Mouse (Mus musculus): ENCODE data around the gene Eci1.
"Not testable (repeated sequence)": the region's sequence is repeated elsewhere in the genome, so short reads cannot be mapped to it uniquely, and the experiment has no call there.

Eci1 gene

DNA sequence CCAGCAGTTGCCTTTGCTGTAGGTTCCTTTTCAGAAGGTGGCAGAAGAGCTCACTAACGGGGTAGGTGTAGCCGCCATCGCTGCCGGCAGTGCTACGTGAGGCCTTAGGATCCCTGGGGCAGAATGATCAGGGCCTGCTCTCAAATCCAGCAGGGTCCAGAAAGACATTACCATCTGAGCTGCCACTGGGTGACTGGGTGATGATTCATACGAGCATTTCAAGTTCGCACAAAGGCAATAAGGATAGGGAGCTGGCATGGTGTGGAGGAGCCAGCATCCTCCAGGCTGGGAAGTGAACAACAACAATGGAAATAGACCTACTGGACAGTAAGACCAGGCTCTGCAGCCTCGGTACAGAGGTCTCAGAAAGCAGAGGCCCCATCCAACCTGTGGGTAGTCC is 13.9 kb downstream of the Eci1 start:
- no peak for DNase-seq (ENCODE audit: low spot score in 2 of 2)

DNA sequence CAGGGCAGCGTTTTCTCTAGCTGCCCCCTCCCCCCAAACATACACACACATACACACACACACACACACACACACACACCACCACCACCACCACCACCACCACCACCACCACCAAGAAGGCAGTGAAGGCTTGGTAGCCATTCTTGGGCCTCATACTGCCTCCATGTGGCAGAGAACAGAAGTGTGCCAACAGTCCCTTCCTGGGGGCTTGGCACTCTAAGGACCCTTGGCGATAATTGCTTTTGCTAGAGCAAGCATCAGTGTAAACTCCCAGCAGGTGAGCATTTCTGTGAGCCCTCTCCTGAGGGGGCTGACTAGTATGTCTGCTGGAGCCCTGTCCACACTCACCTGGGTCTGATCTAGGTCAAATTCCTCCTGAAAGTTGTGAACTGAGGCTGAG is 14.7 kb downstream of the Eci1 start:
- DNase-seq (ENCODE audit: low spot score in 2 of 2) = no peak

DNA sequence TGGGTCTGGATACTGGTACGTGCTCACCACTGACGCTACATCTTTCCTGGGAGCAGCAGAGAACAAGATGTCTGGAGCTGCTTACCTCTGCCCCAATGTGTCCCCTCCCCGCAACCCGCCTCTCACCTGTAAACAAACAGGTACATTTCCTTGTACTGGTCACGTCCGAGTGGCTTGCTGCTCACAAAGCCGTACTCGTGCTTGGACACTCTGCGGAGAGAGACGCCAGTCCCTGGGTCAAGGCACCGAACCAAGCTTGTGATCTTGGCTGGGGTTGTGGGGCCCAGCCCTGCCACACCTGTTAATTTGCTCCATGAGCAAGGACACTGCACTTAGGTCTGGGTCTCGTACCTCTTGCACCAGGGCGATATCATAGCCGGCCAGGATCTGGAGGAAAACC is 15.7 kb downstream of the Eci1 start:
- peak; percentile 58 to 70 for DNase-seq (ENCODE audit: low spot score in 2 of 2)

DNA sequence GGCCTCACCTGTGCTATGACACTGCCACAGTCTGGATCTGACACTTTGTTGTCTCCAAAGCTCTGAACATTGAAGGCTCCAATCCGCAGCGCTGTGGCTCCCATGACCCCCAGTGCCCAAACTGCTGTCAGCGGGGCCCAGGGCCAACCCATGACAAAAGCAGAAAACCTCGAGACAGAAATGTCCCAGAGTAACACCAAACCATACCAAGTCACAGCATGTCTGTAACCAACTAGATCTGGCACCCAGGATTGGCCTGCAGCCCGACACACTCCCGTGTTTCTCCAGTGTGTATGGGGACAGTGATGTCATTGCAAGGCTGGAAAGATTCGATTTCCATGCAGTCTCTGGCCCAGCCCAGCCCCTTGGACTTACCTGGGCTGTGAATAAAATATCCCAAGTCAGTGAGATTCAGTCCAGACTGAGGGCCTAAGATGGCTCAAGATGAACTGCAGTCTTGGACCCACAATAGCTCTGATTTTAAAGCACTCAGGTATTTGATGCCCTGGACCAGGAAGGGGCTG is 16.3 kb downstream of the Eci1 start, which contains the start of gene Dnase1l2:
Dnase1l2 (minus strand) TSS at position 474 of the 524 bp plus-strand sequence.
- peak; percentile 51 to 68 for DNase-seq (ENCODE audit: low spot score in 2 of 2)

DNA sequence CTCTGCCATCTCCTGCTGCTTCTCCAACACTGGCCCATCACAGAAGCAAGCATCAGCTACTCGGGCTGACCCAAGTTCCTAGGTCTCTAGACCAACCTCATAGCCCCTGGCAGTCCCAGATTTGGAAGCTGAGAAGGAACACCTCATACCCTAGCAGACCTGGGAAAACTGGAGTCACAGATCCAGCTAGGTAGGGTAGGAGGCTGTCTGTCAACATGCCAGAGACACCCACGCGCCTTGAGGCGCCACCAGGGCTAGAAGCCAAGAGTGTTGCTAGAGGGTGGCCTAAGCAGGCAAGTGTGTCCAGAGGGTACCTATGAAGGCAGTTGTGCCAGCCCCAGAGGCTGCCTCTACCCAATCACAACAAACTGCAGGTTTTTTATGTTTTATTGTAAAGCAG is 17.0 kb downstream of the Eci1 start:
- DNase-seq (ENCODE audit: low spot score in 2 of 2) = peak; percentile 66 to 72

DNA sequence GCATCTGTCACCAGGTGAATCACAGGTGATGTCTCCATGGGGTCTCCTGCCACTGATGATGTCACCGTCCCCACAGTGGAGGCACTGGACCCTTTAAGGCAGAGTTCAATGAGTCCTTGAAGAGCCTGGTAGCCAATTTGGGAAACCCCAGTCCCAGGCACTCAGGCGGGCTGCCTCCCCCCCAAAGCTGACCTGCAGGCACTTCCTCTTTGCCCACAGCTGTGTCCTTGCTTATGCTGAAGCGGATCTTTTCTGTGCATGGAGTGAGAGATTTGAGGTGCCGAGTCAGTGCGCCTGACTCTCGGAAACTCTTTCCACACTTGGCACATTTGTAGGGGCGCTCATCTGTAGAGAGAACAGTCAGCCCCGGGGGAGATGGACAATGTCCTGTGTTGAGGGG is 20.1 kb downstream of the Eci1 start:
- no peak for DNase-seq (ENCODE audit: low spot score in 2 of 2)

DNA sequence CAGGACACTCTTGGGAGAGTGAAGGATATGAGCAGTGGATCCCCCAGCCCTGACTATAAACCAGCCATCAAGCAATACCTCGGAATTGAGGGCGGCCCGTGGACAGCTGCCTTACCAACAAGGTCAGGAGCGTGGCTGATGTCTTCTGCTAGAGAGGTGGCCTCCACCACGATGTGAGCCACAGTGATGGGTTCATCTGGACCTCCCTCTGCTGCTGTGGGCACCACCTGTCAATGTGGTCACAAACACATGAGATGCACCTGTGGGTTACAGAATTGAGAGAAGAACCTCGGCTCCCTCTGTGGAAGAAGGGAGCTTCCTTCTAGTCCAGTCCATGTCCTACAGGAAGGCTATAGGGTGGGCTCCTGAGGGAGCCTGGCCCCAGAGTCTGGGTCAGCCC is 23.1 kb downstream of the Eci1 start:
- DNase-seq (ENCODE audit: low spot score in 2 of 2) = no peak

DNA sequence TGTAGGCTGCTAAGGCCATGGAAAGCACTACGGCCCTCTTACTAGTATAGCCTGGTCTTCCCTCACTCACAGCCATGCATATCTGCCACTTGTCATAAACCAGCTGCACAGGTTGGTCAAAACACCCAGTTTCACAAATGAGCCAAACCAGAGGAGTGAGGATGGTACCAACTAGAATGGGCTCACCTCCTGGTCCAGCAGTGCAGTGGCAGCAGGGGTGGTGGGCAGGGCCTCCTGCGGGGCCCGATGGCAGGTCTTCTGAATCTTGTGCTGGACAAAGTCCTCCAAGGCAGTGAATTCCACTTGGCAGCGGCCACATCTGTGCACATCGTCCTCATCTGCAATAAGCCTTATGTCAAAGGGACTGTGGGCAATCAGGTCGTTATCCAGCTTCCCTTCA is 24.8 kb downstream of the Eci1 start:
- no peak for DNase-seq (ENCODE audit: low spot score in 2 of 2)

DNA sequence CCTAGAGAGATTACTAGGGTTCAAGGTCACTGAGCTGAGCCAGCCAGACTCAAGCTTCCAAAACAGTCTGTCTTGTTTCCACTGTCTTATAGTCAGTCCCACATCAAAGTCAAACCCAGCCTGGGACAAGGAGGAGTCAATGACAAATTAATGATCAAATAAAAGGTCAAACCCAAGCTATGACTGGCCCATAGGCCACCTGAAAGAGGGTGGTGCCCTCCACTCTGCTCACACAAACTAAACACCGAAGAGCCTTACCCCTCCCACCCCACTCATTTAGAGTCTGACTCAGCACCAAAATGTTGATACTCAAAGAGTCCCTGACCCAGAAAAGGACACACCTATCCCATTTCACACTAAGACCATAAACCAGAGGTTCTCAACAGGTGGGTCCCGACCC is 26.9 kb downstream of the Eci1 start:
- no peak for DNase-seq (ENCODE audit: low spot score in 2 of 2)

DNA sequence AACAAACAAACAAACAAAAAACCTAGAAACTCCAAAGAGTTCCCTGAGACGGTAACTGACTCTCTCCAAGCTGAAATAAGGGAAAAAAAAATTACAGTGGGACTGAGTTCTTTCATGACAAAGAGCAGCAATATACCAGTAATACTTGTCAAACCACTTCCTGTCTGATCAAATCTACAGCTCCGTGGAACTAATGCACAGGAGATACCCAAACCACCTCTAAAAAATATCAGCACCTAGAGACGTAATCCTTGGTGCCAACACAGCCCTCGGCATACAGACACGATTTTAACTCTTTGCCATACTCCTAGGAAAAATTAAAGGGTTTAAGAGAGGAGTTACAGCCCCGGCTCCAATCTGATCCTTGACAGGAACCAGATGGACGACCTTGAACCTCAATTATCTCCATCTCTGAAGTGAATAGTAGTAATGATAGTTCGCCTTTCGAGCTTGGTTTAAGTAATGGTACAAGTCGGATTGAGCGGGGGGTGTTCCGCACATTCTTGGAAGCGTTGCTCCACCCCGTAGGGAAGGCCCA is 27.8 kb downstream of the Eci1 start:
- no peak for DNase-seq (ENCODE audit: low spot score in 2 of 2)

DNA sequence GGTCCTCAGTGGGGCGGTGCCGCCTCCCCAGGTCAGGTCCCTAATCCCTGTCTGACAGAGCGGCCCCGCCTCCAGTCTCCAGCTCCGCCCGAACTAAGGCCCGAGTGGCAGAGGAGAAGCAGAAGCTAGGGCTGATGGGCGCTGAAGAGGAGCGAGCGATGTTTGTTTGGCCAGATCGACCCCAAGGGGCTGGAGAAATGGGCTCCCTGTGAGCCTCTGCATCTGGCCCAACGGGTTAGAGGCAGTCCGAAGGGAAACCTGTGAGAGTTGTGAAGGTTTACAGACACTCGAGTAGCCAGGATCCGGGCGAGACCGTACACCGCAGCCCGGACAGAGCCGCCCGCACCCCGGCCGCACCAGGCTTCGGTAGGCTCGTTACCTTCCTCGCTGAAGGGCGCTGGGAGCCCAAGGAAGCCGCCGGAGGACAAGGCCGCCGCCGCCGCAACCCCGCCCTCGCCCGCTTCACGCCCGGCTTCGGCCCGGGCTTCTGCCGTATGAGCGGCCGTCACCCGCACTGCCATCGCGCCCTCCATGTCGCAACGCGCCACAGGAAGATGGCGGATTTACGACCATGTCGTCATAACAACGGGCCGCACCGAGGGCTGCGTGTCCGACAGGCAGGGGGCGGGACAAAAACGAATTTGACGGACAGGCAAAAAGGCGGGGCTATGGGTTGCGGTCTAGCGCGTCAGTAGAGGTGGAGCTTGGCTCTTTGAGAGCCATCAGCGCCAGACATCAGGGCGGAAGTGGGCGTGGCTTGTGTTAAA is 28.5 kb downstream of the Eci1 start:
- peak; percentile 100 for DNase-seq (ENCODE audit: low spot score in 2 of 2)

DNA sequence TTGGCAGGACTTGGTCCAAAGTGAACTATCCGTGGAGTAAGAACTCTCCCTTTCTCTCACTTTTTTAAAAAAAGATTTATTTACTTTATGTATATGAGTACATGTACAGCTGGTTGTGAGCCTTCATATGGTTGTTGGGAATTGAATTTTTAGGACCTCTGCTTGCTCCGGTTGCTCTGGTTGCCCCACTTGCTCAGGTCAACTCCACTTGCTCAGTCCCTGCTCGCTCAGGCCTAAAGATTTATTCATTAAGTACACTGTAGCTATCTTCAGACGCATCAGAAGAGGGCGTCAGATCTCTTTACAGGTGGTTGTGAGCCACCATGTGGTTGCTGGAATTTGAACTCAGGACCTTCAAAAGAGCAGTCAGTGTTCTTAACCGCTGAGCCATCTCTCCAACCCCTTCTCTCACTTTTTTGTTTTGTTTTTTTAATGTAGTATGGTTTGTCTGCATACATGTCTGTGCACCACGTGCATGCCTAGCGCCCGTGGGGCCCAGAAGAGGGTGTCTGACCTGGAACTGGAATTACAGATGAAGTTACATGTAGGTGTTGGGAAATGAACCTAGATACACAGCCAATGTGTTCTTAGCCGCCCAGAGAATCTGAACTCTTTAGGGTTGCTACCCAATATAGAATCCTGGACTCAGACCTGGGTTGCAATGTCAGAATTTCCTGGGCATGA is 29.2 kb downstream of the Eci1 start:
- DNase-seq (ENCODE audit: low spot score in 2 of 2) = not testable (repeated sequence)

DNA sequence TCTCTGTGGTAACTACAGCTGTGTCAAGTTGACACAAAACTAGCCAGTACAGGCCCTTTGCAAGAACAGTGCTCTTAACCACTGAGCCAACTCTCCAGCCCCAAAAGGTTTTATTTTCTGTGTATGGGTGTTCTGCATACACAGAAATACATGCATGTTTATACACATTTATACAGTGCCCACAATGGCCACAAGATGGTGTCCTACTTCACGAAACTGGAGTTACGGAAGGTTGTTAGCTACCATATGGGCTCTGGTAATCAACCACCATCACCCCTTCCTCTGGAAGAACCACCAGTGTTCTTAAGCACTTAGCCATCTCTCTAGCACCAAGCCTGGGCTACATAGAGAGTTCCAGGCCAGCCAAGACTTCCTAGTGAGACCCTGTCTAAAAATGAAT is 35.1 kb downstream of the Eci1 start:
- DNase-seq (ENCODE audit: low spot score in 2 of 2) = no peak

DNA sequence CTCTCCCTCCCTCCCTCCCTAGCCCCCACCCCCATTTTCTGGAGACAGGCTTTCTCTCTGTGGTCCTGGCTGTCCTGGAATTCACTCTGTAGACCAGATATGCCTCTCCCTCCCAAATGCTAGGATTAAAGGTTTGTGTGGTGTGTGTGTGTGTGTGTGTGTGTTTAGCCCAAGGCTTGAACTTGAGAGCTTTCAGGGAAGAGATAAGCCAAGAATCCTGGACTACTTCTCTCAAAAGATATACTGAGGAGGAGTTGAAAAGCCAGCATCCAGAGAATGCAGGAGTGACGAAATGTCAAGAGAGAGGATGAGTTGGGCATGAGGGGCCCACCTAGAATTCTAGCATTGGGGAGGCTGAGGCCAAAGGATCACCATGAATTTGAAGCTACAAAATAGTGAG is 36.5 kb downstream of the Eci1 start:
- no peak for DNase-seq (ENCODE audit: low spot score in 2 of 2)

DNA sequence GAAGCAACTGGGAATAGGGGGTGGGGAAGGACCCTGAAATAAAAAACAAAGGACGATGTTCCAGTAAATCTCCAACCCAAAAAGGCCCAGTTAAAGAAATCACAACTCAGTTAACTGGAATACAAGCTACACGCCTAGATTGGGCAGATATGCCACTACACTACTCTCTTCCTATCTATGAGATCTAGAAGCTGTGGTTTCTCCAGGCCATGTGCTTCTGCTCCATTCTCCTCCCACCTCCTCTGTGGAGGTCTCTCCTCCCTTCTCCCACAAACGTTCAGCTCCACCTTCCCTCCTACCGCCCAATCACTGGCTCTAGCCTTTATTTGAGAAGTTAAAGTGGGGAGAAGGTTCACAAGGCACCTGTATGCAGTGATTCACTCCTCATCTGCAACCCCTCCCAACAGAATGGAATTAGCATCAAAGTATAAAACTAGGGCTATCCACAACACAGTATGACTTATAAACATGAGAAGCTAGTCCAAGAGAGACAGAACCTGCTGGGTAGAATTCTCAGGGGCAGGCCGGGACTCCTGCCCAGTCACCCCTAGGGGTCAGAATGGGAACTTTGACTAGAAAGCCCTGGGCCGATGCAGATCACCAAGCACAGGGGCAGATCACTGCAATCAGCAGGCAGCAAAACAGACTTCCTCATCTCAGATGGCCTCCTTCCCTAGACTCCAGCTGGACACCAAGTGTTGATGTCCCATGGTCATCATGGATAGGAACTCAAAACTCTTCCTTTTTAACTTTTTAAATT is 37.1 kb downstream of the Eci1 start:
- DNase-seq (ENCODE audit: low spot score in 2 of 2) = no peak

DNA sequence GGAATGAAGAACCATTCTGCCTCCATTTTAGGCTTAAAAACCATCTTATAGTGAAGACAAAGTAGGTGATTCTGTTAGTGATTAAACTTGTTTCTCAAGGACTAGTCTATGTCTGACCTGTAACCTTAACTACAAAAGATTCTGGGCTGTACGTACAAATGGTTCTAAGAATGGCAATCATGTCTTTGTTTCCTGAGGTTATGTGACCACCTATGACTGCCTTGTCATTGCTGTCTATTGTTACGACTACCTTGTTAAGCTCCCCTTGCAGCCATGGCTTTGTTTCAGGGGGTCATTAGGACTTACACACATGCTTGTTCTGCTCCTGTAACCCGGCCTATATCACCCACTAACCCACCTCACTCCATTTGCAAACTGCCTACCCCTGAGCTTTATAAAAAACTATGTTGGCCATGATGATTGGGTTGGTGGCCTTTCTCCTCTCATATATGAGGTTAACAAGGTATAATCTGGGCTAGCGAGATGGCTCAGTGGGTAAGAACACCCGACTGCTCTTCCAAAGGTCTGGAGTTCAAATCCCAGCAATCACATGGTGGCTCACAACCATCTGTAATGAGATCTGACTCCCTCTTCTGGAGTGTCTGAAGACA is 42.3 kb downstream of the Eci1 start:
- no peak for DNase-seq (ENCODE audit: low spot score in 2 of 2)

DNA sequence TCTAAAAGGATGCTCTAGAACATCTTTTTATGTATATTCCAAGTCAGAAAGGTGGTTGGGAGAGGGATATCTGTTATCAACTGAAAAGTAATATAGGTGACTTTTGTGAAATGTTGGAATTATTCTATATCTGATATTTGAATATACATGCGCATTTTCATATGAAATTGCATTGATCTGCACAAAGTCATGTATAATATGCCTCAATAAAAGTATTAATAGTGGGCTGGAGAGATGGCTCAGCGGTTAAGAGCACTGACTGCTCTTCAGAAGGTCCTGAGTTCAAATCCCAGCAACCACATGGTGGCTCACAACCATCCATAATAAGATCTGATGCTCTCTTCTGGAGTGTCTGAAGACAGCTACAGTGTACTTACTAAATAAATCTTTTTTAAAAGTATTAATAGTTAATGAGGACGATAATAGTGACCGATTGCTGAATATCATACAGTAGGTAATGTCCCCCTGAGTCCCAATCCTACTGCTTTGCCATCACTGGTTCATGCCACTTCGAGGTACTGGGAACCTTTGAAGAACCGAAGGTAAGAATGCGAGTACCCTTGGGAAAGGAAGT is 43.0 kb downstream of the Eci1 start:
- DNase-seq (ENCODE audit: low spot score in 2 of 2) = no peak

DNA sequence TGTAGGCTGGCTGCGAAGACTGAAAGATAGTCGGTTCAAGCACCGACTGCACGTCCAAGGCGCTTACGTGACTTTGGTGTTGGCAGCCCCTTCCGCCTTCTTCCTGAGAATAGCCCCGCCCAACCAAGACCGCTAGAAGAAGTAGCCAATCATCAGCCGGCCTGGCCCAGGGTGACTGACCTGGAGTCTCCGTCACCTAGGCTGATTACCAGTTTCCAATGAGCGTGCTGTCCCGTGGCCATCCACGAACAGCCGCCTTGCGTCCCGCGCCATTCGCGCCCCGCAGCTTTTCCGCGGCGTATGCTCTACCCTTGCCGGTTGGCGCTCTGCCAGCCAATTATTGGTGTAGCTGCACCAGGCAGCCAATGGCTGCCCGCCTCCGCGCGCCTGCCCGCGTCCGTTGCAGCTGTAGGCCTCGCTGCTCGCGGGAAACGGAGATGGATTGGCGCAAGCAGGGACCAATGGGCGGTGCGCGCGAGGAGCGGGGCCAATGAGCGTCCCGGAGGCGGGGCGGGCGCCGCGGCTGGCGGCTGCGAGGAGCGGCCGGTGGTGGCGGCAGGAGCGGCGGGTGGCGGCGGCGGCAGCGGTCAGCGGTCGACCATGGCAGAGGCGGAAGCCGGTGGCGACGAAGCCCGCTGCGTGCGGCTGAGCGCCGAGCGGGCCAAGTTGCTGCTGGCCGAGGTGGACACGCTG is 43.6 kb downstream of the Eci1 start, which contains the start of the genes E4f1 and Pgp:
E4f1 (minus strand) TSS at position 404 of the 693 bp plus-strand sequence.
Pgp (plus strand) TSS at position 483 of the 693 bp plus-strand sequence.
- peak; percentile 97 to 98 for DNase-seq (ENCODE audit: low spot score in 2 of 2)

DNA sequence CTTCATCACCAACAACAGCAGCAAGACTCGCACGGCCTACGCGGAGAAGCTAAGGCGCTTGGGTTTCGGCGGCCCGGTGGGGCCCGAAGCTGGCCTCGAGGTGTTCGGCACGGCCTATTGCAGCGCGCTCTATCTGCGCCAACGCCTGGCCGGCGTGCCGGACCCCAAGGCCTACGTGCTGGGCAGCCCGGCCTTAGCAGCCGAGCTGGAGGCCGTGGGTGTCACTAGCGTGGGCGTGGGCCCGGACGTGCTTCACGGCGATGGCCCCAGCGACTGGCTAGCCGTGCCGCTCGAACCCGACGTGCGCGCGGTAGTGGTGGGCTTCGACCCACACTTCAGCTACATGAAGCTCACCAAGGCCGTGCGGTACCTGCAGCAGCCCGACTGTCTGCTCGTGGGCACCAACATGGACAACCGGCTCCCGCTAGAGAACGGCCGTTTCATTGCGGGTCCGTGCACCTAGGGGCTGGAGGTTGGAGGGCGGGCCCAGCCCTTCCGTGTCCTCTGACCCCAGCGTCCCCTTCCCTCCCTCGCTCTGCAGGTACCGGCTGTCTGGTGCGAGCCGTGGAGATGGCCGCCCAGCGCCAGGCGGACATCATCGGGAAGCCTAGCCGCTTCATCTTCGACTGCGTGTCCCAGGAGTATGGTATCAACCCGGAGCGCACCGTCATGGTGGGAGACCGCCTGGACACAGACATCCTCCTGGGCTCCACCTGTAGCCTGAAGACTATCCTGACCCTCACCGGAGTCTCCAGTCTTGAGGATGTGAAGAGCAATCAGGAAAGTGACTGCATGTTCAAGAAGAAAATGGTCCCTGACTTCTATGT is 44.5 kb downstream of the Eci1 start:
- DNase-seq (ENCODE audit: low spot score in 2 of 2) = no peak

DNA sequence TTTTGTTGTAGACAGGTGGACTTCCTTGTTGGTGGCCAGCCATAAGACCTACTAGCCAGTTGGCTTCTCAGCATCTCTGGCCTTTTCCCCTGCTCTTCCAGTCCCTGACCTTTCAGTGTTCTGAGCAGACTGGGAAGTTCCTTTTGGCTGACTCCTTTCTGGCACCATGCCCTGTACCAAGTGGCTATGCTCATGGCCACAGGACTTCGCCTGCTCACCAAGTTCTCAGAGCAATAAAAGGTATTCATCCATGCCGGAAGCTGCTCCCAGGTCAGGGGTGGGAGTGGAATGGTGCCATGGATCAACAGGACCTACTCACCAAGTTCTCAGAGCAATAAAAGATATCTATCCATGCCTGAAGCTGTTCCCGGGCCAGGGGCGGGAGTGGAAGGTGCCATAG is 46.1 kb downstream of the Eci1 start:
- DNase-seq (ENCODE audit: low spot score in 2 of 2) = peak in 1 of 2 experiments; percentile 58

All from urinary bladder, postnatal 36 days (tissue).